Comparison of ENCODE assay signal across 29 mouse cellular contexts in genomic region chr16:56144876-56145555, GRCm38 (mm10). TPM values are rescaled to one million over a fixed set of nuclear protein-coding genes. Genes with fewer than 3 reads are reported as not detected.
DNase-seq lines count a peak whose midpoint lies in the region; ATAC-seq and TF ChIP-seq lines count a peak whose summit lies in the region.
"Had no signal": no experiment of that assay in that cellular context is flagged by ENCODE, and none has a peak within 500 bp of the region (broad histone marks: within the 10 kb centered on the region; RNA-seq: fewer than 3 reads in every experiment).

No protein-coding gene starts in this region.

- peak overlapping the region; percentile 76 for H3K4me3 ChIP-seq in testis, adult 2 months (ENCODE audit: control insufficient read depth, low read depth, low read length)
- no peak overlapping the region for H3K4me3 ChIP-seq in kidney, embryonic 16.5 days (ENCODE audit: low read length)
- H3K4me3 ChIP-seq: forebrain, embryonic 10.5 days; forebrain, embryonic 15.5 days; gastrocnemius, adult 2 months; heart, embryonic 12.5 days; heart, embryonic 15.5 days; hindbrain, embryonic 10.5 days; hindbrain, embryonic 13.5 days; intestine, embryonic 15.5 days had no signal

- peaks cover 3% of the 10 kb centered on the region for H3K4me1 ChIP-seq in testis, adult 2 months (ENCODE audit: control insufficient read depth, insufficient read depth, low read length)
- no peaks in the 10 kb centered on the region for H3K4me1 ChIP-seq in kidney, embryonic 16.5 days (ENCODE audit: insufficient read depth, low read length)
- H3K4me1 ChIP-seq: forebrain, embryonic 10.5 days; forebrain, embryonic 15.5 days; heart, embryonic 12.5 days; heart, embryonic 15.5 days; hindbrain, embryonic 10.5 days; hindbrain, embryonic 13.5 days; intestine, embryonic 15.5 days had no signal

- no peak overlapping the region for H3K9ac ChIP-seq in kidney, embryonic 16.5 days (replicated peaks; ENCODE audit: low read length)
- H3K9ac ChIP-seq: forebrain, embryonic 15.5 days; heart, embryonic 12.5 days; heart, embryonic 15.5 days; hindbrain, embryonic 13.5 days; intestine, embryonic 15.5 days had no signal

- no peak for TF ChIP-seq POLR2A in testis, adult 2 months (IDR thresholded peaks at IDR 0.05; ENCODE audit: control insufficient read depth, low read depth, low read length)

- no peak for ATAC-seq in kidney, embryonic 16.5 days (ENCODE audit: low FRiP score, low TSS enrichment)
- ATAC-seq: CD4-positive, CD25-positive, alpha-beta regulatory T cell, adult 4 months; forebrain, embryonic 15.5 days; hindbrain, embryonic 16.5 days; intestine, embryonic 15.5 days; Patski had no signal

- H3K27me3 ChIP-seq in testis, adult 2 months (ENCODE audit: control insufficient read depth, insufficient read depth, low read length) = no peaks in the 10 kb centered on the region
- no peaks in the 10 kb centered on the region for H3K27me3 ChIP-seq in kidney, embryonic 16.5 days (ENCODE audit: insufficient read depth, low read length)
- H3K27me3 ChIP-seq: forebrain, embryonic 15.5 days; heart, embryonic 12.5 days; heart, embryonic 15.5 days; hindbrain, embryonic 13.5 days; intestine, embryonic 15.5 days; Patski had no signal

- WGBS in kidney, embryonic 16.5 days = 96% methylated on average over 17 of the region's 17 CpGs

- peak overlapping the region; percentile 57 for H3K27ac ChIP-seq in testis, adult 2 months (ENCODE audit: control insufficient read depth, insufficient read depth, low read depth, low read length)
- no peak overlapping the region for H3K27ac ChIP-seq in kidney, embryonic 16.5 days (ENCODE audit: low read length)
- H3K27ac ChIP-seq: forebrain, embryonic 10.5 days; forebrain, embryonic 15.5 days; gastrocnemius, adult 2 months; heart, embryonic 15.5 days; hindbrain, embryonic 10.5 days; hindbrain, embryonic 13.5 days; intestine, embryonic 15.5 days had no signal

- no peak for TF ChIP-seq CTCF in testis, adult 2 months (IDR thresholded peaks at IDR 0.05; ENCODE audit: control insufficient read depth, insufficient read depth, insufficient replicate concordance, low read depth, low read length)

- H3K4me2 ChIP-seq in kidney, embryonic 16.5 days (replicated peaks; ENCODE audit: low read depth, low read length) = no peak overlapping the region
- H3K4me2 ChIP-seq: forebrain, embryonic 15.5 days; heart, embryonic 12.5 days; heart, embryonic 15.5 days; hindbrain, embryonic 13.5 days; intestine, embryonic 15.5 days had no signal

- DNase-seq in testis, postnatal 10 days (ENCODE audit: low spot score) = no peak
- peak; percentile 37 for DNase-seq in ES-CJ7 (ENCODE audit: low read depth, low spot score)
- peak; percentile 31 for DNase-seq in WW6 (ENCODE audit: low read depth, low spot score)
- no peak for DNase-seq in Muller cell, postnatal 12 days (ENCODE audit: inconsistent ontology term)
- DNase-seq in layer of hippocampus, postnatal 10 days (ENCODE audit: low spot score in 2 of 2) = no peak
- DNase-seq: adrenal gland, postnatal 10 days; adrenal gland, postnatal 36 days; cerebellum, adult 18-20 months; cerebellum, adult 9-10 months; cerebellum, postnatal 14 days; gastrocnemius, adult 2 months; gastrocnemius, postnatal 14 days; heart, adult 11 months; heart, postnatal 10 days; heart, postnatal 36 days; kidney, adult 11 months had no signal

- H3K36me3 ChIP-seq in testis, adult 2 months (ENCODE audit: control insufficient read depth, insufficient read depth, low read length) = no peaks in the 10 kb centered on the region
- 0 out of 2 replicates have a peak, but pooled peaks cover 3% of the 10 kb centered on the region for H3K36me3 ChIP-seq in kidney, embryonic 16.5 days (ENCODE audit: insufficient read depth, low read length)
- H3K36me3 ChIP-seq: forebrain, embryonic 10.5 days; heart, embryonic 15.5 days; intestine, embryonic 15.5 days had no signal

- H3K9me3 ChIP-seq in kidney, embryonic 16.5 days (ENCODE audit: low read length) = no peaks in the 10 kb centered on the region
- H3K9me3 ChIP-seq: forebrain, embryonic 10.5 days; forebrain, embryonic 15.5 days; heart, embryonic 12.5 days; heart, embryonic 15.5 days; hindbrain, embryonic 10.5 days; hindbrain, embryonic 13.5 days; intestine, embryonic 15.5 days had no signal

RNA-seq across cellular contexts. Expression of gene Impg2, which starts 59.1 kb away (rescaled TPM):
- polyA plus RNA-seq in testis, adult 2 months (2012; rRNA removed) = 6.1 and 8.4 TPM in 2 replicates
- 0.16 and 0.49 TPM in 2 replicates for polyA plus RNA-seq in kidney, embryonic 16.5 days (2015; fragmentation: Nextera tagmentation; extraction: Ambion mirVana)
- total RNA-seq in layer of hippocampus, postnatal 10 days (2021) = 1 to 10 TPM in 1 of 2 experiments, under 1 TPM in 1; 0.87 to 1.2 TPM
- polyA plus RNA-seq: embryonic facial prominence, embryonic 11.5 days had no signal

Comparison
In these comparisons a context has a peak if more than half of its experiments do, and no peak if none do; other contexts are left out.
1. DNase-seq: peak in ES-CJ7 (single experiment) and WW6 (single experiment); none in testis, postnatal 10 days (single experiment), Muller cell, postnatal 12 days (single experiment) and layer of hippocampus, postnatal 10 days (0 of 2).